Mouse (Mus musculus) neural tube, embryonic 14.5 days (tissue): Measurements from ENCODE around the gene Olfr995. TPM values are rescaled to one million over a fixed set of nuclear protein-coding genes. Genes with fewer than 3 reads are reported as not detected.

Experiments used
- ATAC-seq: fragments of 200-750 bp; cut with Nextera tagmentation; 2 replicates; pipeline ENCODE4 v1.8.0; 2017; ENCODE audit warnings: low read depth, mild to moderate bottlenecking, moderate TSS enrichment, moderate library complexity
- H3K27ac ChIP-seq: fragments of 300-500 bp; sonication (generic); 2 replicates; pipeline ENCODE4 v1.5.1; 2014; ENCODE audit warnings: low read depth, mild to moderate bottlenecking, control low read depth, low read length, moderate library complexity, mixed read lengths
- H3K27me3 ChIP-seq: fragments of 300-500 bp; sonication (generic); 2 replicates; pipeline ENCODE4 v1.6.1; 2014; ENCODE audit warnings: low read length; ENCODE audit not compliant: control insufficient read depth, insufficient read depth
- H3K36me3 ChIP-seq: fragments of 300-500 bp; sonication (generic); 2 replicates; pipeline ENCODE4 v1.6.1; 2014; ENCODE audit warnings: low read length, mixed read lengths; ENCODE audit not compliant: control insufficient read depth, insufficient read depth
- H3K4me1 ChIP-seq: fragments of 300-500 bp; sonication (generic); 2 replicates; pipeline ENCODE4 v1.6.1; 2014; ENCODE audit warnings: low read length; ENCODE audit not compliant: control insufficient read depth, insufficient read depth
- H3K4me2 ChIP-seq: fragments of 300-500 bp; sonication (generic); 2 replicates; pipeline ENCODE4 v1.6.1; 2014; ENCODE audit warnings: mild to moderate bottlenecking, low read depth, low read length, control low read depth
- H3K4me3 ChIP-seq: fragments of 300-500 bp; sonication (generic); 2 replicates; pipeline ENCODE4 v1.5.1; 2014; ENCODE audit warnings: low read depth, low read length, control low read depth, mixed read lengths
- H3K9ac ChIP-seq: fragments of 300-500 bp; sonication (generic); replicated peaks from 2 replicates; pipeline ENCODE4 v1.6.1; 2014; ENCODE audit warnings: low read depth, mild to moderate bottlenecking, control low read depth, low read length, mixed read lengths
- H3K9me3 ChIP-seq: fragments of 300-500 bp; sonication (generic); 2 replicates; pipeline ENCODE4 v1.6.1; 2016; ENCODE audit warnings: low read length; ENCODE audit not compliant: control insufficient read depth
- whole genome bisulfite sequencing: fragments of 180-500 bp; shearing (Covaris S2); extraction: QIAGEN DNeasy Blood & Tissue Kit; methylation state at CpG from one replicate; pipeline ENCODE4 v1.1.7; 2014; 5-methylcytosine and 5-hydroxymethylcytosine counted together
- polyA plus RNA-seq: library from polyadenylated mRNA; unstranded; fragments of >200 nt; fragmentation: Nextera tagmentation; extraction: Ambion mirVana; gene quantifications from 2 replicates; pipeline ENCODE4 v1.2.1, GENCODE M21; 2014

Olfr995 gene
- polyA plus RNA-seq: not detected in 2 replicates

DNA sequence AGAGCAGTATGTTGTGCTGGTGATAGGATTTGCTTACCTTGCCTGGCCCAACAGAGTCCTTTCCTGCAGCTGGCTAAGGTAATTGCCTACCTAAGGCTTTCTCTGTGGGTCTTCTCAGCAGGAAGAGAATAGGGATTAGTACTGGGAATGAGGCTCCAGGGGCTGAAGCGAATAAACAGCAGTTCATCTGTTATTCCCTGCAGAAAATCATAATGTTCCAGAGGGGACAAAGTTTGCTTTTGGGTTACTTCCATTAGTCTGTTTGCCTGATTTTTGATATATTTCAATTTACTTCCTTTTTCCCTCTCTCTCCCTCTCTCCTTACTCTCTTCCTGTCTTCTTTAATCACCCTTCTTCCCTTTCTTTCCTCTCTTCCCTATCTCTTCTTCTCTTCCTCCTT, at the start of gene Olfr995:
TSS of gene Olfr995 (minus strand) at position 101 of the 400 bp plus-strand sequence.
- no peak for ATAC-seq
- Histone ChIP-seq H3K27me3 (no peaks in the 10 kb centered on the region), H3K9ac (no peak within 1 kb of the TSS), H3K4me3 (no peak within 1 kb of the TSS), H3K36me3 (no peaks in the 10 kb centered on the region), H3K4me2 (no peak within 1 kb of the TSS), H3K27ac (no peak within 1 kb of the TSS), H3K4me1 (no peaks in the 10 kb centered on the region), H3K9me3 (no peaks in the 10 kb centered on the region)
- WGBS: 38% methylated on average over 1 of the region's 1 CpGs

DNA sequence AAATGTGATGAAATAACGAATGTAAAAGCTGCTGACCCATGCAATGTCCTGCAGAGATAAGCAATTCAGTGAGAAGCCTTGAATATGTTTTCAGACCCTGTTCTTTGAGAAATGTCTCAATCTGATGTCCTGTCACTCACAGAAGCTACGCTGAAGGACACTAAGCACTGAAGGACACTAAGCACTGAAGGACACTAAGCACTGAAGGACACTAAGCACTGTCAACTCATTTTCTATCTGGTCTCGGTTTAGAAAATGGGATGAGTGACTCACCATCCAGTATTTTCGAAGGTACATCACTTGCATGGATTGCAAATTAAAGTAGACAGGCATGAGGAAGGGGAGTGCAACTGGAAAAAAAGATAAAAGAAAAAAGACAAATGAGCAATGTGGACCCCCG, 47.0 kb upstream of the Olfr995 start:
- WGBS: 84% methylated on average over 5 of the region's 5 CpGs
- H3K27ac ChIP-seq: no peak overlapping the region
- no peaks in the 10 kb centered on the region for H3K27me3 ChIP-seq
- no peak overlapping the region for H3K9ac ChIP-seq
- ATAC-seq: no peak
- H3K4me3 ChIP-seq: no peak overlapping the region
- no peak overlapping the region for H3K4me2 ChIP-seq
- H3K36me3 ChIP-seq: no peaks in the 10 kb centered on the region
- H3K4me1 ChIP-seq: no peaks in the 10 kb centered on the region
- H3K9me3 ChIP-seq: no peaks in the 10 kb centered on the region

DNA sequence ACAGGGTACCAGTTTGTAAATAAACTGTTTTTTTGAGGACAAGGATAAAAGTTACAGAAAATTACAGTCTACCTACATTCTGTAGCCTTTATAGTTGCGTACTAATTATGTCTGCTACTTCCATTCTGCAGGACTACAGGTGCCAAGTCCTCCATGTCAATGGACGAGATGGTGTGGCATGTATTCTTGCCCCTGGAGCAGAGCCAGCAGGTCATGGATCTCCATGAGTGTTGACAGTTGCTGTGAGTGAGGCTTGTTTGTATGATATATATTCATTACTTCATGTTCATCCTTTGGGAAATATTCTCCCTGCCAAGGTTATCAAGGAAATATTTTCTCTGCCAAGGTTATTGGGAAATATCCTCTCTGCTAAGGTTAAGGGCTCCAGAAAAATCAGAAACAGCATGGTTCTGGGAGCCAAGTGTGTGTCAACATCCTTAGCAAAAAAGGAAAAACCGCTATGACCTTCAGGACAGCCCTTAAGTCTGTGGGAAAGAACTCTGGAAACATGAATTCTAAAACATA, 23.4 kb upstream of the Olfr995 start:
- H3K4me1 ChIP-seq: no peaks in the 10 kb centered on the region
- H3K27me3 ChIP-seq: no peaks in the 10 kb centered on the region
- H3K36me3 ChIP-seq: no peaks in the 10 kb centered on the region
- no peak overlapping the region for H3K4me2 ChIP-seq
- WGBS: 85% methylated on average over 3 of the region's 3 CpGs
- no peaks in the 10 kb centered on the region for H3K9me3 ChIP-seq
- no peak overlapping the region for H3K9ac ChIP-seq
- ATAC-seq: no peak
- no peak overlapping the region for H3K27ac ChIP-seq
- no peak overlapping the region for H3K4me3 ChIP-seq

DNA sequence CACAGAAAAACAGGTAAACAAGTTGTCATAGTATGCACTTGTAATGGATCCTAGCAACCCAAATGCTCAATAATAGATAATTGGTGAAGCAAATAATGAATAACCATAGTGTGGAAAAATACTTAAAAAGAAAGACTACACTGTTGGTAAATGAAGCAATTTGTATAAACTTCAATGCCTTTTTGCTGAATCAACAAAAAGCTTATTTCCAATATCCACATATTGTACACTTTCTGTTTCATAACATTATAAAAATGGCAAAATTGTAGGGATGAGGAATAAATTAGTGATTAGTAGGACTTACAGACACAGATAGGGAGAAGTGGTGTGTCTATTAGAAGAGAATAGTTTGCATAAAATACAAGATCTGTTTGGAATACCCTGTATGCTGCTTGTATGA, 893 bp downstream of the Olfr995 start:
- Histone ChIP-seq H3K4me1 (no peaks in the 10 kb centered on the region), H3K9me3 (no peaks in the 10 kb centered on the region), H3K4me2 (no peak overlapping the region), H3K27ac (no peak overlapping the region), H3K27me3 (no peaks in the 10 kb centered on the region), H3K36me3 (no peaks in the 10 kb centered on the region), H3K4me3 (no peak overlapping the region), H3K9ac (no peak overlapping the region)
- ATAC-seq: no peak

DNA sequence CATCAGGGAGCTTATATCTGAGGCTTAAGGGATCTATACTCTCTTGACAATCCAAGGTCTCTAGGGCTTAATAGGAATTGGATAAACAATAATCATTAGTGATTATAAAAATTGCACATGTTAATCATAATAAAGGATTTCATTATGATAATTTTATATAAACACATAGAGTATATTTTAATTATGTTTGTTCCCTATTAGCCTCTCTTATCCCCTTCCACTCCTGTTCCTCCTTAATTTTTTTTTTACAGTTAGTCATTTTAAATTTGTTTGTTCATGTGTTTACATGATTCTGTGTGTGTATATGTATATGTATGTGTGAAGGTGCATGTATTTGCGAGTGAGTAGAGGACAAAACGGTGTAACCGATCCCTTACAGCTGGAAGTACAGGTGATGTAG, 7.1 kb downstream of the Olfr995 start, which contains the start of gene Olfr994:
TSS of gene Olfr994 (minus strand) at position 101 of the 400 bp plus-strand sequence.
- no peak within 1 kb of the TSS for H3K4me3 ChIP-seq
- no peak within 1 kb of the TSS for H3K4me2 ChIP-seq
- no peaks in the 10 kb centered on the region for H3K36me3 ChIP-seq
- WGBS: 89% methylated on average over 3 of the region's 3 CpGs
- no peaks in the 10 kb centered on the region for H3K9me3 ChIP-seq
- no peak within 1 kb of the TSS for H3K9ac ChIP-seq
- no peak for ATAC-seq
- H3K4me1 ChIP-seq: no peaks in the 10 kb centered on the region
- H3K27me3 ChIP-seq: no peaks in the 10 kb centered on the region
- no peak within 1 kb of the TSS for H3K27ac ChIP-seq

DNA sequence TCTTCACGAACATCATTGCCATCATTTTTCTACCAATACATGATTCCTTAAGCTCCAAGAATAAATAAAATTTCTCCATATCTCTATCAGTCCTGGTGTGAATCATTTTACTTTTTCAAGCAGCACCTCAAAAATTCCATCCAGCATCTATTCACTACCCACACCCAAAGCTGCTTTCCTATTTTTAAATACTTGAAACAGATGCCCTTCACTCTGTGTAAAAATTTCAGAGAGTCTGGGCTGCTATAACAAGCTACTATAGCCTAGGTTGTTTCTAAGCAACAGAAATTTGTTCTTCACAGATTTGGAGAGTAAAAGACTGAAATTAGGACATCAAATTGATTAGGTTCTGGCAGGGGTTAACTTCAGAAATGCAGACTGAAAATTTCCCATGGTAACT, 17.5 kb downstream of the Olfr995 start:
- Histone ChIP-seq H3K9ac (no peak overlapping the region), H3K4me3 (no peak overlapping the region), H3K27me3 (no peaks in the 10 kb centered on the region), H3K36me3 (no peaks in the 10 kb centered on the region), H3K27ac (no peak overlapping the region), H3K4me1 (no peaks in the 10 kb centered on the region), H3K9me3 (no peaks in the 10 kb centered on the region), H3K4me2 (no peak overlapping the region)
- WGBS: 85% methylated on average over 1 of the region's 1 CpGs
- no peak for ATAC-seq

DNA sequence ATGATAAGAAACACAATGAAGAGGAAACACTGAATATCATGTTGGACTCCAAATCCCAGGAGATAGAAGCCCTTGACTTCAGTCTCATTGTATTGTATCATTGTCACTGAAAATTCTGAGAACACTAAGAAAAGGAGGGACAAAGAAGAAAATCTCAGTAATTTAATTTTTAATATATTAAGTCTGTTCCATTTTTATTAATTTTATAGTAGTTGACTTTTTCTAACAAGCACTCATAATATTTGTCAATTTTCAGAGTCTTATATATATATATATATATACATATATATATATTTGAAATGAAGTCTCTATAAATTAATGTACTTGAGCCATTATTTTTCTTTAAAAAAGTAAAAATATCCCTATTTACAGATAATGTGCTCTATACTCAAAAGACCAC, 28.7 kb downstream of the Olfr995 start, which contains the start of gene Olfr993:
TSS of gene Olfr993 (minus strand) at position 101 of the 400 bp plus-strand sequence.
- Histone ChIP-seq H3K4me3 (no peak within 1 kb of the TSS), H3K36me3 (no peaks in the 10 kb centered on the region), H3K27ac (no peak within 1 kb of the TSS), H3K4me2 (no peak within 1 kb of the TSS), H3K9me3 (no peaks in the 10 kb centered on the region), H3K27me3 (no peaks in the 10 kb centered on the region), H3K4me1 (no peaks in the 10 kb centered on the region), H3K9ac (no peak within 1 kb of the TSS)
- no peak for ATAC-seq

DNA sequence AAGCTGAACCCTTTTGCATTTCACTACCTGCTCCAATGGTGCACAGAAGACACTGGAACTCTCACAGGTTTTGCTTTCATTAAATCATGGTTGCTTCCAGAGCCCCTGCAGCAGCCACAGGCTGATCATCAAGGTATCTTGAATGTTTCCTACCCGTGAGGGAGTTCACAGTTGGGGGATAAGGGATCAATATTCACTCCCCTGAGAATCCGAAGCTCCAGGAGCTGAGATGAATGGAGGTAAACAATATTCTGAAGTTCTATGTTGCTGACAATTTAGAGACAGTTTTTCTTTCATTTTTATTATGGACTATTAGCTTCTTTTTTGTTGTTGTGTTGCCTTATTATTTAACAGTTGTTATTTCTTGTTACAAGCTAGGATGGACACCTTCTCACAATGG, 34.1 kb downstream of the Olfr995 start, which contains the start of gene Olfr992:
TSS of gene Olfr992 (minus strand) at position 101 of the 400 bp plus-strand sequence.
- H3K9me3 ChIP-seq: no peaks in the 10 kb centered on the region
- no peaks in the 10 kb centered on the region for H3K27me3 ChIP-seq
- no peak within 1 kb of the TSS for H3K4me2 ChIP-seq
- 68% methylated on average over 2 of the region's 2 CpGs for WGBS
- no peak within 1 kb of the TSS for H3K9ac ChIP-seq
- H3K36me3 ChIP-seq: no peaks in the 10 kb centered on the region
- no peak within 1 kb of the TSS for H3K4me3 ChIP-seq
- no peak for ATAC-seq
- H3K4me1 ChIP-seq: no peaks in the 10 kb centered on the region
- H3K27ac ChIP-seq: no peak within 1 kb of the TSS
